Comparison of ENCODE assay signal across 24 mouse cellular contexts in genomic region chr14:13344240-13344639, GRCm38 (mm10). TPM values are rescaled to one million over a fixed set of nuclear protein-coding genes. Genes with fewer than 3 reads are reported as not detected.
DNase-seq lines count a peak whose midpoint lies in the region; ATAC-seq and TF ChIP-seq lines count a peak whose summit lies in the region.
"Had no signal": no experiment of that assay in that cellular context is flagged by ENCODE, and none has a peak within 500 bp of the region (broad histone marks: within the 10 kb centered on the region; RNA-seq: fewer than 3 reads in every experiment).

No protein-coding gene starts in this region.

- H3K27ac ChIP-seq in forebrain, postnatal 0 days (ENCODE audit: low read depth, low read length), result no peak overlapping the region
- H3K27ac ChIP-seq in forebrain, embryonic 11.5 days (ENCODE audit: low read depth, low read length), result no peak overlapping the region
- no peak overlapping the region for H3K27ac ChIP-seq in kidney, postnatal 0 days
- no peak overlapping the region for H3K27ac ChIP-seq in midbrain, postnatal 0 days (ENCODE audit: low read depth, low read length)
- H3K27ac ChIP-seq in midbrain, embryonic 13.5 days, result no peak overlapping the region
- no peak overlapping the region for H3K27ac ChIP-seq in stomach, postnatal 0 days (replicated peaks)
- H3K27ac ChIP-seq: embryonic facial prominence, embryonic 15.5 days; forebrain, embryonic 10.5 days; forebrain, embryonic 15.5 days; heart, embryonic 13.5 days; hindbrain, embryonic 12.5 days had no signal

- TF ChIP-seq CTCF in forebrain, postnatal 0 days (IDR thresholded peaks at IDR 0.05; ENCODE audit: low read depth), result peak; percentile 31
- TF ChIP-seq CTCF in kidney, postnatal 0 days (IDR thresholded peaks at IDR 0.05; ENCODE audit: low read depth), result peak; percentile 39; the same call in 1 of the 2 replicates
- peak; percentile 63 for TF ChIP-seq CTCF in midbrain, postnatal 0 days (IDR thresholded peaks at IDR 0.05)
- 0 out of 2 replicates have a peak, but pooled peaks have one; percentile 13 for TF ChIP-seq CTCF in stomach, postnatal 0 days (IDR thresholded peaks at IDR 0.05; ENCODE audit: low read depth)

- H3K36me3 ChIP-seq in forebrain, postnatal 0 days (ENCODE audit: insufficient read depth), result no peaks in the 10 kb centered on the region
- no peaks in the 10 kb centered on the region for H3K36me3 ChIP-seq in forebrain, embryonic 11.5 days (ENCODE audit: control insufficient read depth, insufficient read depth, low read length)
- no peaks in the 10 kb centered on the region for H3K36me3 ChIP-seq in kidney, postnatal 0 days (ENCODE audit: insufficient read depth, low read length)
- H3K36me3 ChIP-seq in midbrain, postnatal 0 days (ENCODE audit: insufficient read depth, low read length), result no peaks in the 10 kb centered on the region
- no peaks in the 10 kb centered on the region for H3K36me3 ChIP-seq in midbrain, embryonic 13.5 days
- H3K36me3 ChIP-seq in stomach, postnatal 0 days (ENCODE audit: control insufficient read depth, insufficient read depth, low read length), result no peaks in the 10 kb centered on the region
- H3K36me3 ChIP-seq: embryonic facial prominence, embryonic 15.5 days; forebrain, embryonic 10.5 days; forebrain, embryonic 15.5 days; heart, embryonic 13.5 days; hindbrain, embryonic 12.5 days had no signal

- ATAC-seq in forebrain, postnatal 0 days, result no peak
- no peak for ATAC-seq in forebrain, embryonic 11.5 days (replicated peaks; ENCODE audit: low FRiP score)
- ATAC-seq in kidney, postnatal 0 days (replicated peaks; ENCODE audit: low FRiP score, low read depth), result no peak
- ATAC-seq in midbrain, postnatal 0 days (ENCODE audit: low FRiP score), result no peak; the same call in 1 of the 2 replicates
- no peak for ATAC-seq in midbrain, embryonic 13.5 days
- ATAC-seq in stomach, postnatal 0 days (ENCODE audit: low FRiP score, low TSS enrichment), result no peak
- ATAC-seq: forebrain, embryonic 15.5 days; intestine, embryonic 16.5 days had no signal

- no peak overlapping the region for H3K4me2 ChIP-seq in forebrain, postnatal 0 days (ENCODE audit: low read depth)
- no peak overlapping the region for H3K4me2 ChIP-seq in forebrain, embryonic 11.5 days (ENCODE audit: low read depth, low read length, severe bottlenecking)
- no peak overlapping the region for H3K4me2 ChIP-seq in kidney, postnatal 0 days (ENCODE audit: low read length)
- no peak overlapping the region for H3K4me2 ChIP-seq in midbrain, postnatal 0 days (ENCODE audit: low read depth, low read length, poor library complexity, severe bottlenecking)
- no peak overlapping the region for H3K4me2 ChIP-seq in midbrain, embryonic 13.5 days (replicated peaks)
- no peak overlapping the region for H3K4me2 ChIP-seq in stomach, postnatal 0 days (replicated peaks; ENCODE audit: low read depth)
- H3K4me2 ChIP-seq: embryonic facial prominence, embryonic 15.5 days; forebrain, embryonic 15.5 days; heart, embryonic 13.5 days; hindbrain, embryonic 12.5 days had no signal

- H3K4me1 ChIP-seq in forebrain, postnatal 0 days (ENCODE audit: insufficient read depth), result no peaks in the 10 kb centered on the region
- H3K4me1 ChIP-seq in forebrain, embryonic 11.5 days (replicated peaks; ENCODE audit: control insufficient read depth, insufficient read depth, low read length), result no peaks in the 10 kb centered on the region
- H3K4me1 ChIP-seq in kidney, postnatal 0 days (replicated peaks; ENCODE audit: insufficient read depth, low read length), result no peaks in the 10 kb centered on the region
- no peaks in the 10 kb centered on the region for H3K4me1 ChIP-seq in midbrain, postnatal 0 days (ENCODE audit: insufficient read depth, low read length)
- no peaks in the 10 kb centered on the region for H3K4me1 ChIP-seq in midbrain, embryonic 13.5 days (replicated peaks)
- H3K4me1 ChIP-seq in stomach, postnatal 0 days (replicated peaks; ENCODE audit: control insufficient read depth, insufficient read depth), result no peaks in the 10 kb centered on the region
- H3K4me1 ChIP-seq: embryonic facial prominence, embryonic 15.5 days; forebrain, embryonic 10.5 days; forebrain, embryonic 15.5 days; hindbrain, embryonic 12.5 days had no signal

- H3K27me3 ChIP-seq in forebrain, postnatal 0 days (ENCODE audit: insufficient read depth, low read length), result no peaks in the 10 kb centered on the region
- H3K27me3 ChIP-seq in forebrain, embryonic 11.5 days (ENCODE audit: control insufficient read depth, insufficient read depth, low read length), result no peaks in the 10 kb centered on the region
- H3K27me3 ChIP-seq in kidney, postnatal 0 days (ENCODE audit: insufficient read depth, low read length), result no peaks in the 10 kb centered on the region
- no peaks in the 10 kb centered on the region for H3K27me3 ChIP-seq in midbrain, postnatal 0 days (ENCODE audit: insufficient read depth, low read length)
- no peaks in the 10 kb centered on the region for H3K27me3 ChIP-seq in midbrain, embryonic 13.5 days
- H3K27me3 ChIP-seq in stomach, postnatal 0 days (ENCODE audit: control insufficient read depth, insufficient read depth, low read length), result no peaks in the 10 kb centered on the region
- H3K27me3 ChIP-seq: embryonic facial prominence, embryonic 15.5 days; forebrain, embryonic 15.5 days; heart, embryonic 13.5 days; hindbrain, embryonic 12.5 days had no signal

- H3K4me3 ChIP-seq in forebrain, postnatal 0 days (ENCODE audit: low read depth, low read length), result no peak overlapping the region
- H3K4me3 ChIP-seq in forebrain, embryonic 11.5 days (ENCODE audit: low read depth, low read length), result no peak overlapping the region
- no peak overlapping the region for H3K4me3 ChIP-seq in kidney, postnatal 0 days (replicated peaks; ENCODE audit: low read depth, low read length)
- H3K4me3 ChIP-seq in midbrain, postnatal 0 days (ENCODE audit: low read depth, low read length), result no peak overlapping the region
- H3K4me3 ChIP-seq in midbrain, embryonic 13.5 days (replicated peaks), result no peak overlapping the region
- H3K4me3 ChIP-seq in stomach, postnatal 0 days (ENCODE audit: low read depth, low read length), result no peak overlapping the region
- H3K4me3 ChIP-seq: embryonic facial prominence, embryonic 15.5 days; erythroblast, embryonic 14.5 days; forebrain, embryonic 10.5 days; forebrain, embryonic 15.5 days; heart, embryonic 13.5 days; hindbrain, embryonic 12.5 days had no signal

- DNase-seq in forebrain, postnatal 0 days, result no peak
- DNase-seq in forebrain, embryonic 11.5 days (ENCODE audit: low spot score), result no peak
- no peak for DNase-seq in kidney, postnatal 0 days (ENCODE audit: low spot score)
- DNase-seq in kidney, adult 8-10 months, result no peak
- peak; percentile 37 for DNase-seq in midbrain, postnatal 0 days (ENCODE audit: low spot score)
- no peak for DNase-seq in stomach, postnatal 0 days (ENCODE audit: low spot score)
- no peak for DNase-seq in urinary bladder, adult 18-20 months (ENCODE audit: low spot score in 2 of 2)
- DNase-seq: adrenal gland, adult 8-10 months; adrenal gland, postnatal 36 days; cerebellum, adult 11 months; cerebellum, adult 9-10 months; embryo, embryonic 11 days; gastrocnemius, postnatal 14 days; heart, postnatal 36 days had no signal

- 71% methylated on average over 2 of the region's 2 CpGs for WGBS in forebrain, postnatal 0 days
- 69% methylated on average over 2 of the region's 2 CpGs for WGBS in forebrain, embryonic 11.5 days
- WGBS in kidney, postnatal 0 days, result 70% methylated on average over 2 of the region's 2 CpGs
- 71% methylated on average over 2 of the region's 2 CpGs for WGBS in midbrain, postnatal 0 days
- WGBS in midbrain, embryonic 13.5 days, result 77% methylated on average over 2 of the region's 2 CpGs
- 61% methylated on average over 2 of the region's 2 CpGs for WGBS in stomach, postnatal 0 days

- TF ChIP-seq EP300 in stomach, postnatal 0 days (optimal IDR thresholded peaks at IDR 0.05), result no peak

- H3K9ac ChIP-seq in forebrain, postnatal 0 days, result no peak overlapping the region
- no peak overlapping the region for H3K9ac ChIP-seq in forebrain, embryonic 11.5 days (ENCODE audit: low read length)
- no peak overlapping the region for H3K9ac ChIP-seq in kidney, postnatal 0 days (ENCODE audit: low read depth, low read length)
- H3K9ac ChIP-seq in midbrain, postnatal 0 days (replicated peaks; ENCODE audit: low read length, poor library complexity, severe bottlenecking), result no peak overlapping the region
- no peak overlapping the region for H3K9ac ChIP-seq in midbrain, embryonic 13.5 days (replicated peaks)
- H3K9ac ChIP-seq in stomach, postnatal 0 days (ENCODE audit: low read length), result no peak overlapping the region
- H3K9ac ChIP-seq: embryonic facial prominence, embryonic 15.5 days; forebrain, embryonic 15.5 days; heart, embryonic 13.5 days; hindbrain, embryonic 12.5 days had no signal

- no peaks in the 10 kb centered on the region for H3K9me3 ChIP-seq in forebrain, postnatal 0 days (ENCODE audit: low read length)
- no peaks in the 10 kb centered on the region for H3K9me3 ChIP-seq in forebrain, embryonic 11.5 days (ENCODE audit: control insufficient read depth, low read length)
- H3K9me3 ChIP-seq in kidney, postnatal 0 days (replicated peaks; ENCODE audit: low read length), result no peaks in the 10 kb centered on the region
- no peaks in the 10 kb centered on the region for H3K9me3 ChIP-seq in midbrain, postnatal 0 days (ENCODE audit: low read length)
- no peaks in the 10 kb centered on the region for H3K9me3 ChIP-seq in midbrain, embryonic 13.5 days
- H3K9me3 ChIP-seq in stomach, postnatal 0 days (ENCODE audit: control insufficient read depth, low read length), result no peaks in the 10 kb centered on the region
- H3K9me3 ChIP-seq: embryonic facial prominence, embryonic 15.5 days; forebrain, embryonic 10.5 days; forebrain, embryonic 15.5 days; heart, embryonic 13.5 days; hindbrain, embryonic 12.5 days had no signal

RNA-seq across cellular contexts. Expression of gene Synpr, which starts 59.7 kb away (rescaled TPM):
- total RNA-seq in forebrain, postnatal 0 days (2014; rRNA removed), result 67.2 and 107 TPM in 2 replicates
- polyA plus RNA-seq in forebrain, postnatal 0 days (2015; fragmentation: Nextera tagmentation; extraction: Ambion mirVana), result 64.5 and 69.3 TPM in 2 replicates
- 5.4 and 6.9 TPM in 2 replicates for polyA plus RNA-seq in forebrain, embryonic 11.5 days (2014; fragmentation: Nextera tagmentation; extraction: Ambion mirVana)
- polyA plus RNA-seq in kidney, postnatal 0 days (2015; fragmentation: Nextera tagmentation; extraction: Ambion mirVana), result 0.75 and 1.0 TPM in 2 replicates
- total RNA-seq in midbrain, postnatal 0 days (2014; rRNA removed), result 68.1 and 73.2 TPM in 2 replicates
- 62.9 and 64.4 TPM in 2 replicates for polyA plus RNA-seq in midbrain, postnatal 0 days (2015; fragmentation: Nextera tagmentation; extraction: Ambion mirVana)
- polyA plus RNA-seq in midbrain, embryonic 13.5 days (2015; fragmentation: Nextera tagmentation; extraction: Ambion mirVana), result 13.4 and 19.0 TPM in 2 replicates
- polyA plus RNA-seq in stomach, postnatal 0 days (2015; fragmentation: Nextera tagmentation; extraction: Ambion mirVana), result 1.0 and 1.3 TPM in 2 replicates
- total RNA-seq: common myeloid progenitor, adult 5-6 weeks; gastrocnemius, adult 18-20 months had no signal
- polyA plus RNA-seq: erythroblast, embryonic 14.5 days had no signal

Comparison
In these comparisons a context has a peak if more than half of its experiments do, and no peak if none do; other contexts are left out.
1. CTCF ChIP-seq: peak in every context shown above with its lines; median percentile 63 in midbrain, postnatal 0 days; 39 in kidney, postnatal 0 days; 31 in forebrain, postnatal 0 days; 13 in stomach, postnatal 0 days.